Mouse (Mus musculus) kidney, adult 2 months (tissue): ENCODE results near the gene Tgm6.

Experiments used
- CTCF ChIP-seq: fragments of 200-500 bp; conservative IDR thresholded peaks from 2 replicates; pipeline ENCODE4 v1.5.1; 2011; ENCODE audit warnings: low read depth, mild to moderate bottlenecking, control low read depth, low read length, moderate library complexity, mixed read lengths; ENCODE audit not compliant: insufficient read depth, insufficient read length
- POLR2A ChIP-seq: fragments of 200-500 bp; IDR thresholded peaks from one replicate; pipeline ENCODE4 v1.6.1; 2011; ENCODE audit warnings: low read depth, low read length, control low read depth

GRCm38 (mm10) chr2:130068228-130068627 lies 44.0 kb upstream of the Tgm6 start:
- TF ChIP-seq CTCF (no peak), POLR2A (no peak)
